ENCODE assay signal across 24 mouse cellular contexts in genomic region chr3:104783971-104784500, GRCm38 (mm10). TPM values are rescaled to one million over a fixed set of nuclear protein-coding genes. Genes with fewer than 3 reads are reported as not detected.
DNase-seq lines count a peak whose midpoint lies in the region; TF ChIP-seq lines count a peak whose summit lies in the region.
"Had no signal": no experiment of that assay in that cellular context is flagged by ENCODE, and none has a peak within 500 bp of the region (broad histone marks: within the 10 kb centered on the region; RNA-seq: fewer than 3 reads in every experiment).

No protein-coding gene starts in this region.

- H3K27ac ChIP-seq in spleen, adult 2 months (ENCODE audit: insufficient read depth, low read length): 0 out of 2 replicates have a peak overlapping the region, but pooled peaks have one; percentile 27
- H3K27ac ChIP-seq in layer of hippocampus, adult 2 months: no peak overlapping the region
- H3K27ac ChIP-seq: forebrain, embryonic 12.5 days; hindbrain, postnatal 0 days; liver, embryonic 14.5 days; macrophage; midbrain, embryonic 13.5 days had no signal

- peaks cover 21% of the 10 kb centered on the region; the same call in 1 of the 2 replicates for H3K4me1 ChIP-seq in spleen, adult 2 months (ENCODE audit: control insufficient read depth, insufficient read depth, insufficient read length)

- no peak for TF ChIP-seq CTCF in spleen, adult 2 months (IDR thresholded peaks at IDR 0.05; ENCODE audit: extremely low read depth, insufficient read depth, insufficient read length, insufficient replicate concordance)
- no peak for TF ChIP-seq CTCF in layer of hippocampus, adult 2 months (conservative IDR thresholded peaks at IDR 0.05)

- 49% methylated on average over 14 of the region's 14 CpGs for WGBS in spleen, adult 2 months

- no peaks in the 10 kb centered on the region for H3K36me3 ChIP-seq in spleen, adult 2 months (ENCODE audit: control insufficient read depth, insufficient read depth, low read length)
- H3K36me3 ChIP-seq: forebrain, embryonic 12.5 days; G1E; midbrain, embryonic 13.5 days had no signal

- no peak for TF ChIP-seq POLR2A in spleen, adult 2 months (IDR thresholded peaks at IDR 0.05; ENCODE audit: low read depth, low read length)

- peak; percentile 93 for DNase-seq in heart, adult 11 months
- no peak for DNase-seq in heart, adult 8-10 months (ENCODE audit: low spot score)
- DNase-seq in kidney, postnatal 10 days: peak; percentile 36
- no peak for DNase-seq in kidney, adult 8-10 months
- no peak for DNase-seq in spleen, adult 2 months (ENCODE audit: low read depth in 1 of 2, low spot score in 2 of 2)
- no peak for DNase-seq in spleen, postnatal 10 days (ENCODE audit: low spot score in 2 of 2)
- peak; percentile 73 for DNase-seq in induced T-regulatory cell, adult 2 months (ENCODE audit: low read depth)
- DNase-seq in layer of hippocampus, adult 2 months (ENCODE audit: low spot score in 2 of 2): no peak
- DNase-seq: adrenal gland, adult 2 months; cerebellum, adult 11 months; cerebellum, postnatal 25 days; gastrocnemius, postnatal 36 days; kidney, adult 2 months; left cerebral cortex, postnatal 4 days; thymus, adult 18-20 months had no signal

- H3K27me3 ChIP-seq in spleen, adult 2 months (ENCODE audit: control insufficient read depth, insufficient read depth, low read length): peaks cover 10% of the 10 kb centered on the region

- no peak overlapping the region for H3K4me3 ChIP-seq in spleen, adult 2 months (ENCODE audit: extremely low read depth, insufficient read depth, insufficient read length)
- H3K4me3 ChIP-seq in layer of hippocampus, adult 2 months: no peak overlapping the region
- H3K4me3 ChIP-seq: forebrain, embryonic 12.5 days; midbrain, embryonic 13.5 days had no signal

RNA-seq across cellular contexts. Expression of gene Fam19a3, which starts 2.4 kb away (rescaled TPM):
- total RNA-seq in heart, adult 8-10 months (2022): 1 to 10 TPM in 3 of 4 experiments, under 1 TPM in 1; 0.72 to 2.1 (median 1.2) TPM
- 0.21 and 0.23 TPM in 2 replicates for polyA plus RNA-seq in spleen, adult 2 months (2012; rRNA removed)
- total RNA-seq in layer of hippocampus, adult 2 months (2021): not detected
- total RNA-seq: hematopoietic stem cell, adult 5-6 weeks; layer of hippocampus, adult 18-20 months; neutrophil, adult 5-6 weeks had no signal
- polyA plus RNA-seq: G1E; hindbrain, postnatal 0 days; macrophage; midbrain, embryonic 13.5 days had no signal

RNA-seq across cellular contexts. Expression of gene Ppm1j, which starts 3.2 kb away (rescaled TPM):
- total RNA-seq in heart, adult 8-10 months (2022): 10 to 100 TPM; 20.1 to 28.4 (median 25.3) TPM
- 13.1 and 15.8 TPM in 2 replicates for polyA plus RNA-seq in spleen, adult 2 months (2012; rRNA removed)
- total RNA-seq in layer of hippocampus, adult 2 months (2021): under 1 TPM in 1 of 2 experiments, not detected in 1; 0.46 TPM
- total RNA-seq: G1E; hematopoietic stem cell, adult 5-6 weeks; neutrophil, adult 5-6 weeks had no signal

RNA-seq across cellular contexts. Expression of gene Rhoc, which starts 4.1 kb away (rescaled TPM):
- total RNA-seq in heart, adult 8-10 months (2022): 10 to 100 TPM; 64.8 to 83.5 (median 79.3) TPM
- 15.1 and 18.0 TPM in 2 replicates for polyA plus RNA-seq in spleen, adult 2 months (2012; rRNA removed)
- total RNA-seq in layer of hippocampus, adult 2 months (2021): 10 to 100 TPM; 22.8 to 24.9 TPM

RNA-seq across cellular contexts. Expression of gene Mov10, which starts 34.3 kb away (rescaled TPM):
- total RNA-seq in heart, adult 8-10 months (2022): 10 to 100 TPM in 1 of 4 experiments, 1 to 10 TPM in 3; 3.6 to 10.0 (median 6.6) TPM
- polyA plus RNA-seq in spleen, adult 2 months (2012; rRNA removed): 13.5 and 15.1 TPM in 2 replicates
- 10 to 100 TPM; 10.2 to 11.0 TPM for total RNA-seq in layer of hippocampus, adult 2 months (2021)

Comparison
In these comparisons a context has a peak if more than half of its experiments do, and no peak if none do; other contexts are left out.
1. DNase-seq: peak in heart, adult 11 months (single experiment), kidney, postnatal 10 days (single experiment) and induced T-regulatory cell, adult 2 months (single experiment); none in heart, adult 8-10 months (single experiment), kidney, adult 8-10 months (0 of 2), spleen, adult 2 months (0 of 2), spleen, postnatal 10 days (0 of 2) and layer of hippocampus, adult 2 months (0 of 2).
2. RNA of gene Ppm1j, which starts 3.2 kb away (total RNA-seq): 20.1 to 28.4 TPM in heart, adult 8-10 months; 0.46 TPM in layer of hippocampus, adult 2 months; every median in the first group is over 10 times any median in the second.